Mouse (Mus musculus) stomach, postnatal 0 days (tissue): ENCODE data around the gene Zdhhc25. TPM values are rescaled to one million over a fixed set of nuclear protein-coding genes. Genes with fewer than 3 reads are reported as not detected.

Source experiments
- ATAC-seq: fragments of 200-750 bp; cut with Nextera tagmentation; 2 replicates; pipeline ENCODE4 v1.8.0; 2017; ENCODE audit not compliant: low FRiP score, low TSS enrichment
- DNase-seq: peaks from one replicate; pipeline ENCODE4 v3.0.0-alpha.2; 2016; ENCODE audit warnings: low spot score
- H3K27ac ChIP-seq: fragments of 300-500 bp; sonication (generic); replicated peaks from 2 replicates; pipeline ENCODE4 v1.5.1; 2014; ENCODE audit warnings: mild to moderate bottlenecking, control low read depth
- H3K27me3 ChIP-seq: fragments of 300-500 bp; sonication (generic); 2 replicates; pipeline ENCODE4 v1.6.1; 2014; ENCODE audit warnings: low read length; ENCODE audit not compliant: control insufficient read depth, insufficient read depth
- H3K36me3 ChIP-seq: fragments of 300-500 bp; sonication (generic); 2 replicates; pipeline ENCODE4 v1.6.1; 2014; ENCODE audit warnings: low read length, mixed read lengths; ENCODE audit not compliant: control insufficient read depth, insufficient read depth
- H3K4me1 ChIP-seq: fragments of 300-500 bp; sonication (generic); replicated peaks from 2 replicates; pipeline ENCODE4 v1.6.1; 2014; ENCODE audit warnings: antibody characterized with exemption; ENCODE audit not compliant: control insufficient read depth, insufficient read depth
- H3K4me2 ChIP-seq: fragments of 300-500 bp; sonication (generic); replicated peaks from 2 replicates; pipeline ENCODE4 v1.6.1; 2014; ENCODE audit warnings: low read depth, mild to moderate bottlenecking, control low read depth, moderate library complexity
- H3K4me3 ChIP-seq: fragments of 300-500 bp; sonication (generic); 2 replicates; pipeline ENCODE4 v1.5.1; 2014; ENCODE audit warnings: low read depth, low read length, control low read depth
- H3K9ac ChIP-seq: fragments of 300-500 bp; sonication (generic); 2 replicates; pipeline ENCODE4 v1.6.1; 2014; ENCODE audit warnings: mild to moderate bottlenecking, low read length, control low read depth, mixed read lengths
- H3K9me3 ChIP-seq: fragments of 300-500 bp; sonication (generic); 2 replicates; pipeline ENCODE4 v1.6.1; 2016; ENCODE audit warnings: low read length; ENCODE audit not compliant: control insufficient read depth
- CTCF ChIP-seq: IDR thresholded peaks from 2 replicates; pipeline ENCODE4 v1.5.1; 2016; ENCODE audit warnings: antibody characterized with exemption, low read depth, mild to moderate bottlenecking, moderate library complexity
- EP300 ChIP-seq: optimal IDR thresholded peaks from 2 replicates; pipeline ENCODE3; 2016; ENCODE audit warnings: antibody characterized with exemption
- WGBS: fragments of 180-500 bp; shearing (Covaris S2); extraction: QIAGEN DNeasy Blood & Tissue Kit; methylation state at CpG from one replicate; pipeline ENCODE4 v1.1.7; 2014; 5-methylcytosine and 5-hydroxymethylcytosine counted together
- polyA plus RNA-seq: library from polyadenylated mRNA; unstranded; fragments of >200 nt; fragmentation: Nextera tagmentation; extraction: Ambion mirVana; gene quantifications from 2 replicates; pipeline ENCODE4 v1.2.1, GENCODE M21; 2015

Gene Zdhhc25
- not detected in 2 replicates for polyA plus RNA-seq

- Histone ChIP-seq H3K9ac (no peak within 1 kb of the TSS), H3K27ac (no peak within 1 kb of the TSS), H3K27me3 (no peaks in the 10 kb centered on the region), H3K9me3 (no peaks in the 10 kb centered on the region), H3K4me3 (no peak within 1 kb of the TSS), H3K4me1 (no peaks in the 10 kb centered on the region), H3K4me2 (no peak within 1 kb of the TSS), H3K36me3 (no peaks in the 10 kb centered on the region)
- DNase-seq (no peak), ATAC-seq (no peak)
- TF ChIP-seq CTCF (no peak), EP300 (no peak)
- WGBS, result 80% methylated on average over 4 of the region's 4 CpGs
Measured at GRCm38 (mm10) chr15:88600002-88600401, at the start of gene Zdhhc25. Gene Zdhhc25 (plus strand): TSS chr15:88600302.

DNA sequence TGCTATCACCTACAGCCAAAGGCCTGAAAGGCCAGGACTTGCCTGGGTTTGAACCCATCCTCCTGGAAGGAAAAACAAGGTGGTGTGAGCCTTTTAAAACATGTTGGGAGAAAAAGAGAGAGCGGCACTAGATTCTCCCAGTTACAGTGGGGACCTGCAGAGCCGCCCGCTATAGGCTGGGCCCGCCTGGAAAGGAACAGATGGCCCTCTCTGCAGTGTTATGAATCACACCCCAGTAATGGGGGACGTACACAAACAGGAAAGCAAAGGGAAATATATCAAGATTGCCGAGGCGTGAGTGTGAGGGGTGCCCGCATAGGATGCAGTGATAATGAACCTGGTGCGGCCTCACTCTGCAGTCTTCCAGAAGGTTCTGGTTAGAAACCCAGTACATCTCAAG, 47.2 kb upstream of the Zdhhc25 start:
- ATAC-seq (no peak), DNase-seq (no peak)
- TF ChIP-seq EP300 (no peak), CTCF (no peak)
- Histone ChIP-seq H3K4me1 (no peaks in the 10 kb centered on the region), H3K9ac (no peak overlapping the region), H3K9me3 (no peaks in the 10 kb centered on the region), H3K36me3 (no peaks in the 10 kb centered on the region), H3K27ac (no peak overlapping the region), H3K4me2 (no peak overlapping the region), H3K4me3 (no peak overlapping the region), H3K27me3 (no peaks in the 10 kb centered on the region)
- 77% methylated on average over 9 of the region's 9 CpGs for WGBS

GRCm38 (mm10) chr15:88555476-88555875, 44.6 kb upstream of the Zdhhc25 start:
- H3K4me1 ChIP-seq, result no peaks in the 10 kb centered on the region
- no peaks in the 10 kb centered on the region for H3K36me3 ChIP-seq
- H3K4me2 ChIP-seq, result no peak overlapping the region
- TF ChIP-seq CTCF (peak; percentile 79), EP300 (no peak)
- DNase-seq, result peak; percentile 20
- no peaks in the 10 kb centered on the region for H3K9me3 ChIP-seq
- H3K4me3 ChIP-seq, result no peak overlapping the region
- no peak overlapping the region for H3K9ac ChIP-seq
- no peaks in the 10 kb centered on the region for H3K27me3 ChIP-seq
- H3K27ac ChIP-seq, result no peak overlapping the region
- ATAC-seq, result no peak
- 14% methylated on average over 8 of the region's 8 CpGs for WGBS

DNA sequence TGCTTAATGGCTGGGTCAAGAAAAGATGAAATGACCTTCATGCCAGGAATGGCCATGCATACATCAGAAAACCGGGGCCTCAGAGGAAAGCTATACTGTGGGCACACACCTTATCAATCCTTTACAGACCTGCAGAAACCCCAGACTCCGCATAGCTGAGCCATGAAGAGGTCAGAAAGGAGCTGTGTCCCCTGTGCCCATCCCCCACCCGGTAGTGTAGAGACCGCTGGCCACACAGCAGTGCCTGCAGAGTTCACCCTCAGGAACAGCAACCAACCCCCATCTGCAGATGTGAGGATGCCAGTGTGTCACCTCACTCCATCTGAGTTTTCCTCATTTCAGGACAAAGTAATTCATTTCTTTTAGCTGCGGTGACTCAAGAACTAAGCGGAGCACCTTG, 39.5 kb upstream of the Zdhhc25 start:
- TF ChIP-seq EP300 (no peak), CTCF (no peak)
- DNase-seq (no peak), ATAC-seq (no peak)
- Histone ChIP-seq H3K27me3 (no peaks in the 10 kb centered on the region), H3K9me3 (no peaks in the 10 kb centered on the region), H3K4me1 (no peaks in the 10 kb centered on the region), H3K4me3 (no peak overlapping the region), H3K9ac (no peak overlapping the region), H3K36me3 (no peaks in the 10 kb centered on the region), H3K4me2 (no peak overlapping the region), H3K27ac (no peak overlapping the region)
- WGBS, result 64% methylated on average over 6 of the region's 6 CpGs

DNA sequence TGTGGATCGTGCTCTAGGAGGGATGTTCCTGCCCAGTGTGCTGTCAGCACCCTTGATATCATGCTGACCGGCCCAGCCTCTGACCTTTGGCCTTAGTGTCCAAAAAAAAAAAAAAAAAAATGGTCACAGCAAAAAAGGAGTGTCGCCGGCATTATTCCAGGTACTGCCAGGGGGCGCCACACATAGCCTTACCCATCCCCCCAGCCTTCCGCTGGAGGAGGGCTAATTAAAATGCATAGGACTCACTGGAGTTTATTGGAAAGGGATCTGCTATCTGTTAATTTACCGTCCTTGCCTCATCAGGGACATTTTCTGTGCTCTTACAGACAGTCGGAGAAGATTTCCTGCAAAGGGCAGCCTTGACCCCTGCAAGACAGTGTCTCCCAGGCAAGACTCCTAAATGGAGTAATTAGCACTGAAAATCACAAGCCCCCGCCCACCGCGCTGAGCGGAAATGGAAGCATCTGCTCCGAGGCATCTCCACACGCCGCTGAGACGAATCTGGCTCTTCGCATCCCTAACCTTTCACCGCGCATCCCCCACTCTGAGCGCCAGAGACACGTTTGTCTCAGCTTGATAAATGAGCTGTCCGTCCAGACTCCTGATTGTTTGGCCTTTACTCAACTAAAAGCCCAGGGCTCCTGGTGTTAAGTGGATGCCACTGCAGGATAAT, 38.9 kb upstream of the Zdhhc25 start:
- 7% methylated on average over 22 of the region's 22 CpGs for WGBS
- H3K36me3 ChIP-seq, result no peaks in the 10 kb centered on the region
- no peaks in the 10 kb centered on the region for H3K27me3 ChIP-seq
- DNase-seq (no peak), ATAC-seq (no peak)
- H3K9ac ChIP-seq, result no peak overlapping the region
- no peaks in the 10 kb centered on the region for H3K9me3 ChIP-seq
- H3K27ac ChIP-seq, result no peak overlapping the region
- H3K4me3 ChIP-seq, result no peak overlapping the region
- no peak overlapping the region for H3K4me2 ChIP-seq
- no peaks in the 10 kb centered on the region for H3K4me1 ChIP-seq
- TF ChIP-seq EP300, result no peak
- TF ChIP-seq CTCF, result no peak

GRCm38 (mm10) chr15:88565307-88565706, 34.8 kb upstream of the Zdhhc25 start:
- H3K36me3 ChIP-seq, result no peaks in the 10 kb centered on the region
- 82% methylated on average over 9 of the region's 9 CpGs for WGBS
- no peak overlapping the region for H3K4me2 ChIP-seq
- TF ChIP-seq EP300, result no peak
- no peak for TF ChIP-seq CTCF
- H3K9ac ChIP-seq, result no peak overlapping the region
- no peaks in the 10 kb centered on the region for H3K9me3 ChIP-seq
- ATAC-seq, result no peak
- no peak overlapping the region for H3K27ac ChIP-seq
- DNase-seq, result no peak
- H3K27me3 ChIP-seq, result no peaks in the 10 kb centered on the region
- H3K4me1 ChIP-seq, result no peaks in the 10 kb centered on the region
- no peak overlapping the region for H3K4me3 ChIP-seq
